Mouse (Mus musculus) heart, adult 2 months (tissue): Measurements from ENCODE around the gene Mrps33.

Experiments used
- CTCF ChIP-seq: fragments of 200-600 bp; IDR thresholded peaks from 2 replicates; pipeline ENCODE4 v1.8.1; 2022; ENCODE audit warnings: antibody characterized with exemption, mild to moderate bottlenecking, moderate library complexity
- POLR2A ChIP-seq: fragments of 200-500 bp; IDR thresholded peaks from 2 replicates; pipeline ENCODE4 v1.6.1; 2011; ENCODE audit warnings: mild to moderate bottlenecking, low read depth, low read length, control low read depth; ENCODE audit not compliant: insufficient read depth

- TF ChIP-seq CTCF = no peak
- TF ChIP-seq POLR2A = no peak
Observed at GRCm38 (mm10) chr6:39808511-39808910, 2.3 kb downstream of the Mrps33 start.
